Mouse (Mus musculus): ENCODE measurements around the gene Fibp.

- no peak for TF ChIP-seq CTCF (IDR thresholded peaks at IDR 0.05; ENCODE audit: low read depth)
- TF ChIP-seq EP300 (optimal IDR thresholded peaks at IDR 0.05) = no peak
These were observed 35.4 kb upstream of the Fibp start, which contains the start of the genes Drap1 and AI837181 for GRCm38 (mm10) chr19:5424782-5425741.

All from stomach, postnatal 0 days (tissue).